10 mouse cellular contexts compared by ENCODE assay signal in genomic region chr3:98089702-98090101, GRCm38 (mm10).
A peak's percentile ranks its signal among the peaks of the same experiment; 100 is the strongest.
DNase-seq lines count a peak whose midpoint lies in the region; ATAC-seq and TF ChIP-seq lines count a peak whose summit lies in the region.
"Had no signal": no experiment of that assay in that cellular context is flagged by ENCODE, and none has a peak within 500 bp of the region (broad histone marks: within the 10 kb centered on the region; RNA-seq: fewer than 3 reads in every experiment).

No protein-coding gene starts in this region.

- no peak for TF ChIP-seq CTCF in heart, postnatal 0 days (IDR thresholded peaks at IDR 0.05; ENCODE audit: low read depth)
- no peak for TF ChIP-seq CTCF in midbrain, postnatal 0 days (IDR thresholded peaks at IDR 0.05)

- DNase-seq in heart, postnatal 0 days (ENCODE audit: low spot score), result no peak
- no peak for DNase-seq in heart, embryonic 10.5 days (ENCODE audit: low spot score)
- peak; percentile 75 for DNase-seq in midbrain, postnatal 0 days (ENCODE audit: low spot score)
- DNase-seq in embryonic facial prominence, embryonic 14.5 days (ENCODE audit: low spot score), result no peak
- no peak for DNase-seq in layer of hippocampus, adult 9-11 months
- DNase-seq: liver; spleen, adult 18-20 months had no signal

- no peak overlapping the region for H3K9ac ChIP-seq in heart, postnatal 0 days (replicated peaks; ENCODE audit: low read depth, low read length)
- no peak overlapping the region for H3K9ac ChIP-seq in midbrain, postnatal 0 days (replicated peaks; ENCODE audit: low read length, poor library complexity, severe bottlenecking)
- no peak overlapping the region for H3K9ac ChIP-seq in midbrain, embryonic 16.5 days (ENCODE audit: low read depth, low read length)
- no peak overlapping the region for H3K9ac ChIP-seq in embryonic facial prominence, embryonic 14.5 days (ENCODE audit: low read depth, low read length)
- H3K9ac ChIP-seq in neural tube, embryonic 15.5 days (replicated peaks), result no peak overlapping the region

- no peak for TF ChIP-seq EP300 in heart, postnatal 0 days (IDR thresholded peaks at IDR 0.05; ENCODE audit: low read depth)

- peak overlapping the region; percentile 40; the same call in 1 of the 2 replicates for H3K27ac ChIP-seq in heart, postnatal 0 days (ENCODE audit: low read depth)
- H3K27ac ChIP-seq in heart, embryonic 10.5 days, result no peak overlapping the region
- H3K27ac ChIP-seq in midbrain, postnatal 0 days (ENCODE audit: low read depth, low read length), result no peak overlapping the region
- H3K27ac ChIP-seq in midbrain, embryonic 16.5 days (ENCODE audit: low read length), result no peak overlapping the region
- peak overlapping the region; percentile 39 for H3K27ac ChIP-seq in embryonic facial prominence, embryonic 14.5 days (replicated peaks; ENCODE audit: low read depth, low read length)
- H3K27ac ChIP-seq in neural tube, embryonic 15.5 days (replicated peaks), result peak overlapping the region; percentile 63
- H3K27ac ChIP-seq: macrophage had no signal

- 70% methylated on average over 5 of the region's 5 CpGs for WGBS in heart, postnatal 0 days
- 89% methylated on average over 5 of the region's 5 CpGs for WGBS in heart, embryonic 10.5 days
- 68% methylated on average over 5 of the region's 5 CpGs for WGBS in midbrain, postnatal 0 days
- WGBS in midbrain, embryonic 16.5 days, result 72% methylated on average over 5 of the region's 5 CpGs
- 71% methylated on average over 5 of the region's 5 CpGs for WGBS in embryonic facial prominence, embryonic 14.5 days
- WGBS in neural tube, embryonic 15.5 days, result 74% methylated on average over 5 of the region's 5 CpGs

- H3K4me1 ChIP-seq in heart, postnatal 0 days (ENCODE audit: control insufficient read depth, insufficient read depth), result peaks cover 22% of the 10 kb centered on the region
- H3K4me1 ChIP-seq in heart, embryonic 10.5 days, result peaks cover 62% of the 10 kb centered on the region
- peaks cover 3% of the 10 kb centered on the region; the same call in 1 of the 2 replicates for H3K4me1 ChIP-seq in midbrain, postnatal 0 days (ENCODE audit: insufficient read depth, low read length)
- peaks cover 7% of the 10 kb centered on the region for H3K4me1 ChIP-seq in midbrain, embryonic 16.5 days (ENCODE audit: control insufficient read depth, insufficient read depth, low read length)
- peaks cover 50% of the 10 kb centered on the region for H3K4me1 ChIP-seq in embryonic facial prominence, embryonic 14.5 days (ENCODE audit: control insufficient read depth, insufficient read depth, low read length)
- H3K4me1 ChIP-seq in neural tube, embryonic 15.5 days, result peaks cover 46% of the 10 kb centered on the region

- H3K36me3 ChIP-seq in heart, postnatal 0 days (replicated peaks; ENCODE audit: control insufficient read depth, insufficient read depth, low read length), result peaks cover 4% of the 10 kb centered on the region
- H3K36me3 ChIP-seq in heart, embryonic 10.5 days, result peaks cover 5% of the 10 kb centered on the region; the same call in 1 of the 2 replicates
- no peaks in the 10 kb centered on the region for H3K36me3 ChIP-seq in midbrain, postnatal 0 days (ENCODE audit: insufficient read depth, low read length)
- H3K36me3 ChIP-seq in midbrain, embryonic 16.5 days (ENCODE audit: control insufficient read depth, insufficient read depth, low read length), result no peaks in the 10 kb centered on the region
- H3K36me3 ChIP-seq in embryonic facial prominence, embryonic 14.5 days (ENCODE audit: control insufficient read depth, insufficient read depth, low read length), result peaks cover 21% of the 10 kb centered on the region
- H3K36me3 ChIP-seq in neural tube, embryonic 15.5 days, result no peaks in the 10 kb centered on the region

- no peak for ATAC-seq in heart, postnatal 0 days (ENCODE audit: insufficient read depth, low read depth)
- ATAC-seq in midbrain, postnatal 0 days (ENCODE audit: low FRiP score), result 0 out of 2 replicates have a peak, but pooled peaks have one; percentile 34
- ATAC-seq in midbrain, embryonic 16.5 days, result no peak
- no peak for ATAC-seq in embryonic facial prominence, embryonic 14.5 days (ENCODE audit: low read depth)
- ATAC-seq in neural tube, embryonic 15.5 days (ENCODE audit: low FRiP score), result peak; percentile 67

- no peak overlapping the region for H3K4me2 ChIP-seq in heart, postnatal 0 days (ENCODE audit: low read depth, low read length)
- H3K4me2 ChIP-seq in midbrain, postnatal 0 days (ENCODE audit: low read depth, low read length, poor library complexity, severe bottlenecking), result no peak overlapping the region
- no peak overlapping the region for H3K4me2 ChIP-seq in midbrain, embryonic 16.5 days (ENCODE audit: low read length)
- H3K4me2 ChIP-seq in embryonic facial prominence, embryonic 14.5 days (ENCODE audit: low read depth, low read length), result no peak overlapping the region
- H3K4me2 ChIP-seq in neural tube, embryonic 15.5 days, result no peak overlapping the region

- no peaks in the 10 kb centered on the region for H3K27me3 ChIP-seq in heart, postnatal 0 days (ENCODE audit: control insufficient read depth, insufficient read depth, low read length)
- no peaks in the 10 kb centered on the region for H3K27me3 ChIP-seq in heart, embryonic 10.5 days (ENCODE audit: insufficient read depth, poor library complexity, severe bottlenecking)
- no peaks in the 10 kb centered on the region for H3K27me3 ChIP-seq in midbrain, postnatal 0 days (ENCODE audit: insufficient read depth, low read length)
- no peaks in the 10 kb centered on the region for H3K27me3 ChIP-seq in midbrain, embryonic 16.5 days (ENCODE audit: control insufficient read depth, insufficient read depth, low read depth, low read length)
- H3K27me3 ChIP-seq in embryonic facial prominence, embryonic 14.5 days (replicated peaks; ENCODE audit: control insufficient read depth, insufficient read depth, low read length), result no peaks in the 10 kb centered on the region
- no peaks in the 10 kb centered on the region for H3K27me3 ChIP-seq in neural tube, embryonic 15.5 days (replicated peaks)

- no peak overlapping the region for H3K4me3 ChIP-seq in heart, postnatal 0 days (ENCODE audit: low read depth, low read length)
- H3K4me3 ChIP-seq in heart, embryonic 10.5 days, result no peak overlapping the region
- H3K4me3 ChIP-seq in midbrain, postnatal 0 days (ENCODE audit: low read depth, low read length), result no peak overlapping the region
- H3K4me3 ChIP-seq in midbrain, embryonic 16.5 days (ENCODE audit: low read depth, low read length), result no peak overlapping the region
- H3K4me3 ChIP-seq in embryonic facial prominence, embryonic 14.5 days (ENCODE audit: low read depth, low read length), result no peak overlapping the region
- H3K4me3 ChIP-seq in neural tube, embryonic 15.5 days (replicated peaks), result no peak overlapping the region

- H3K9me3 ChIP-seq in heart, postnatal 0 days (replicated peaks; ENCODE audit: control insufficient read depth, low read length), result no peaks in the 10 kb centered on the region
- no peaks in the 10 kb centered on the region for H3K9me3 ChIP-seq in heart, embryonic 10.5 days
- H3K9me3 ChIP-seq in midbrain, postnatal 0 days (ENCODE audit: low read length), result no peaks in the 10 kb centered on the region
- H3K9me3 ChIP-seq in midbrain, embryonic 16.5 days (replicated peaks; ENCODE audit: control insufficient read depth, low read length, poor library complexity, severe bottlenecking), result no peaks in the 10 kb centered on the region
- no peaks in the 10 kb centered on the region for H3K9me3 ChIP-seq in embryonic facial prominence, embryonic 14.5 days (ENCODE audit: control insufficient read depth, low read length)
- H3K9me3 ChIP-seq in neural tube, embryonic 15.5 days (replicated peaks), result no peaks in the 10 kb centered on the region

Comparison
In these comparisons a context has a peak if more than half of its experiments do, and no peak if none do; other contexts are left out.
1. ATAC-seq: peak in midbrain, postnatal 0 days (single experiment) and neural tube, embryonic 15.5 days (single experiment); none in heart, postnatal 0 days (single experiment), midbrain, embryonic 16.5 days (single experiment) and embryonic facial prominence, embryonic 14.5 days (single experiment).
2. H3K27ac ChIP-seq: peak in heart, postnatal 0 days (single experiment), embryonic facial prominence, embryonic 14.5 days (single experiment) and neural tube, embryonic 15.5 days (single experiment); none in heart, embryonic 10.5 days (single experiment), midbrain, postnatal 0 days (single experiment) and midbrain, embryonic 16.5 days (single experiment).